Mouse (Mus musculus): ENCODE results near the gene Zfp740. TPM values are rescaled to one million over a fixed set of nuclear protein-coding genes. Genes with fewer than 3 reads are reported as not detected.

The Zfp740 gene
- polyA plus RNA-seq (2017; shearing (Covaris generic)) = 100 to 1,000 TPM in 1 of 2 experiments, 10 to 100 TPM in 1; 94.4 to 103 TPM

GRCm38 (mm10) chr15:102202971-102203834 is at the start of gene Zfp740:
Gene Zfp740, plus strand, starts transcription at chr15:102203249.

GRCm38 (mm10) chr15:102204674-102205505 is 1.8 kb downstream of the Zfp740 start, which contains the start of gene Csad:
Gene Csad, minus strand, starts transcription at chr15:102204724.

GRCm38 (mm10) chr15:102231748-102232147 is 28.7 kb downstream of the Zfp740 start, which contains the start of gene Itgb7:
Gene Itgb7, minus strand, starts transcription at chr15:102231944.

GRCm38 (mm10) chr15:102257202-102258075 is 54.4 kb downstream of the Zfp740 start, which contains the start of gene Rarg:
Gene Rarg, minus strand, starts transcription at chr15:102257517.

Other genes with a start within 250 kb of the Zfp740 start
- gene Krt78, start 249.0 kb upstream of the Zfp740 start, polyA plus RNA-seq (2017; shearing (Covaris generic)) = not detected
- 1 to 10 TPM; 1.7 to 2.4 TPM for gene Krt8, start 198.8 kb upstream of the Zfp740 start, polyA plus RNA-seq (2017; shearing (Covaris generic))
- gene Krt18, start 175.1 kb upstream of the Zfp740 start, polyA plus RNA-seq (2017; shearing (Covaris generic)) = 1 to 10 TPM in 1 of 2 experiments, under 1 TPM in 1; 0.71 to 6.2 TPM
- gene Eif4b, start 129.5 kb upstream of the Zfp740 start, polyA plus RNA-seq (2017; shearing (Covaris generic)) = 10 to 100 TPM; 96.9 to 97.9 TPM
- gene Tns2, start 102.8 kb upstream of the Zfp740 start, polyA plus RNA-seq (2017; shearing (Covaris generic)) = 1 to 10 TPM; 2.7 to 3.6 TPM
- gene Spryd3, start 67.0 kb upstream of the Zfp740 start, polyA plus RNA-seq (2017; shearing (Covaris generic)) = 10 to 100 TPM; 55.1 to 62.1 TPM
- gene Igfbp6, start 58.9 kb upstream of the Zfp740 start, polyA plus RNA-seq (2017; shearing (Covaris generic)) = 1 to 10 TPM in 1 of 2 experiments, not detected in 1; 1.7 TPM
- gene Soat2, start 52.7 kb upstream of the Zfp740 start, polyA plus RNA-seq (2017; shearing (Covaris generic)) = 1 to 10 TPM; 2.2 TPM
- 10 to 100 TPM; 23.9 to 26.0 TPM for gene Csad, start 1.5 kb downstream of the Zfp740 start, polyA plus RNA-seq (2017; shearing (Covaris generic))
- gene Itgb7, start 28.7 kb downstream of the Zfp740 start, polyA plus RNA-seq (2017; shearing (Covaris generic)) = 1,000 to 10,000 TPM; 1,270 to 1,388 TPM
- 10 to 100 TPM; 37.3 to 41.8 TPM for gene Rarg, start 54.3 kb downstream of the Zfp740 start, polyA plus RNA-seq (2017; shearing (Covaris generic))
- gene Gm9918, start 67.3 kb downstream of the Zfp740 start, polyA plus RNA-seq (2017; shearing (Covaris generic)) = under 1 TPM in 1 of 2 experiments, not detected in 1; 0.34 TPM
- gene Mfsd5, start 76.2 kb downstream of the Zfp740 start, polyA plus RNA-seq (2017; shearing (Covaris generic)) = 100 to 1,000 TPM; 101 to 121 TPM
- gene Espl1, start 93.0 kb downstream of the Zfp740 start, polyA plus RNA-seq (2017; shearing (Covaris generic)) = 1 to 10 TPM in 1 of 2 experiments, under 1 TPM in 1; 0.60 to 1.9 TPM
- 100 to 1,000 TPM; 410 to 478 TPM for gene Pfdn5, start 122.9 kb downstream of the Zfp740 start, polyA plus RNA-seq (2017; shearing (Covaris generic))
- gene Myg1, start 128.5 kb downstream of the Zfp740 start, polyA plus RNA-seq (2017; shearing (Covaris generic)) = 10 to 100 TPM; 81.7 to 90.3 TPM
- gene Aaas, start 147.5 kb downstream of the Zfp740 start, polyA plus RNA-seq (2017; shearing (Covaris generic)) = 10 to 100 TPM; 50.8 to 79.0 TPM
- under 1 TPM in 1 of 2 experiments, not detected in 1; 0.33 TPM for gene Sp7, start 163.9 kb downstream of the Zfp740 start, polyA plus RNA-seq (2017; shearing (Covaris generic))
- gene Sp1, start 202.9 kb downstream of the Zfp740 start, polyA plus RNA-seq (2017; shearing (Covaris generic)) = 10 to 100 TPM; 14.5 to 14.9 TPM
- gene Amhr2, start 242.1 kb downstream of the Zfp740 start, polyA plus RNA-seq (2017; shearing (Covaris generic)) = under 1 TPM; 0.38 to 0.94 TPM

All from inflammation-experienced regulatory T-cells (primary cell).